Mouse (Mus musculus) midbrain, embryonic 13.5 days (tissue): ENCODE measurements at regions not wholly inside any gene's neighbourhood (a gene's known extent, or its start where the extent isn't known, plus 50 kb on each side); places are given as distances from the start of the nearest gene placed in this dataset.

Source experiments
- ATAC-seq: fragments of 200-750 bp; cut with Nextera tagmentation; 2 replicates; pipeline ENCODE4 v1.8.0; 2017; ENCODE audit warnings: mild to moderate bottlenecking, moderate TSS enrichment, moderate library complexity
- H3K27ac ChIP-seq: fragments of 300-500 bp; sonication (generic); 2 replicates; pipeline ENCODE4 v1.5.1; 2015; ENCODE audit warnings: inconsistent platforms, mild to moderate bottlenecking, moderate library complexity
- H3K27me3 ChIP-seq: fragments of 300-500 bp; sonication (generic); 2 replicates; pipeline ENCODE4 v1.6.1; 2015; ENCODE audit warnings: mild to moderate bottlenecking, inconsistent platforms
- H3K36me3 ChIP-seq: fragments of 300-500 bp; sonication (generic); 2 replicates; pipeline ENCODE4 v1.6.1; 2015; ENCODE audit warnings: mild to moderate bottlenecking, inconsistent platforms
- H3K4me1 ChIP-seq: fragments of 300-500 bp; sonication (generic); replicated peaks from 2 replicates; pipeline ENCODE4 v1.6.1; 2015; ENCODE audit warnings: inconsistent platforms
- H3K4me2 ChIP-seq: fragments of 300-500 bp; sonication (generic); replicated peaks from 2 replicates; pipeline ENCODE4 v1.6.1; 2015; ENCODE audit warnings: moderate library complexity, mild to moderate bottlenecking, inconsistent platforms
- H3K4me3 ChIP-seq: fragments of 300-500 bp; sonication (generic); replicated peaks from 2 replicates; pipeline ENCODE4 v1.5.1; 2015; ENCODE audit warnings: mild to moderate bottlenecking, inconsistent platforms
- H3K9ac ChIP-seq: fragments of 300-500 bp; sonication (generic); replicated peaks from 2 replicates; pipeline ENCODE4 v1.6.1; 2015; ENCODE audit warnings: mild to moderate bottlenecking, inconsistent platforms
- H3K9me3 ChIP-seq: fragments of 300-500 bp; sonication (generic); 2 replicates; pipeline ENCODE4 v1.6.1; 2016; ENCODE audit warnings: mild to moderate bottlenecking, inconsistent platforms
- WGBS: fragments of 180-500 bp; shearing (Covaris S2); methylation state at CpG from one replicate; pipeline ENCODE4 v1.1.7; 2015; 5-methylcytosine and 5-hydroxymethylcytosine counted together

DNA sequence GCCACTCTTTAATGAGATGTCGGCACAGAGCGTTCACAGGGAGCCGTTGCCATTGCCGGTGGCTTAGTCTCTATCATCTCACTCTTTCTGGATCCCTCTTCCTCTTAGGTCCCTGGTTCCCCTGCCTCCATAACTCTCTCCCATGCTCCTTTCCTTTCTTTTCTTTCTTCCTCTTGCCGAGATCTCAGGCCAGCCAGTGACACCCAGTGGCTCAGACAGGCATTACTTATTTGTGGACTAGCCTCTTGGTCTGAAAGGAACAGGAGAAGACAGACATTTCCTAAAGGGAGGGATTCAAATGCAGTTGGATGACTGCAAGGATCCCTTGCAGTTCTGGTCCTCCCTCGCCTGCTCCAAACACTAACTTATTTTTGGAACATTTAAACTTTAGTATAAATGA lies 180.5 kb upstream of the Ado start:
- no peak overlapping the region for H3K4me2 ChIP-seq
- 60% methylated on average over 6 of the region's 6 CpGs for WGBS
- no peaks in the 10 kb centered on the region for H3K9me3 ChIP-seq
- no peaks in the 10 kb centered on the region for H3K36me3 ChIP-seq
- H3K27me3 ChIP-seq, result no peaks in the 10 kb centered on the region
- H3K4me3 ChIP-seq, result no peak overlapping the region
- H3K9ac ChIP-seq, result no peak overlapping the region
- H3K4me1 ChIP-seq, result no peaks in the 10 kb centered on the region
- H3K27ac ChIP-seq, result no peak overlapping the region
- ATAC-seq, result peak; percentile 30; the same call in 1 of the 2 replicates

DNA sequence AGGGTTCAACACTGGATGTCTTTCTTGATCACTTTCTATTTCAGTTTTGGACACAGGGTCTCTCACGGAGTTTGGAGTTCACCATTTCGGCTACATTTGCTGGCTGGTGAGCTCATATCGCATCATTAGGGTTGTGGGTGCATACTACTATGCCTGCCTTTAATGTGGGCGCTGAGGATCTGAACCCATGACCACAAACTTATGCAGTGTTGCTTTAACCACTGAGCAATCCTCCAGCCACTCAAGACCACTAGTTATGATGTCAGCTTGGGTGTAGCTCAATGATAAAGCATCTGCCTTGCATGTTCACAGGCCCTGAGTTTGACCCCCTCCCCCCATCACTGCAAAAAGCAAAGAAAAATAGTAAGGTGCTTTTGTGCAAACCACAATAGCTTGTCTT lies 178.8 kb upstream of the Ado start:
- Histone ChIP-seq H3K4me1 (no peaks in the 10 kb centered on the region), H3K9ac (no peak overlapping the region)
- 91% methylated on average over 4 of the region's 4 CpGs for WGBS

DNA sequence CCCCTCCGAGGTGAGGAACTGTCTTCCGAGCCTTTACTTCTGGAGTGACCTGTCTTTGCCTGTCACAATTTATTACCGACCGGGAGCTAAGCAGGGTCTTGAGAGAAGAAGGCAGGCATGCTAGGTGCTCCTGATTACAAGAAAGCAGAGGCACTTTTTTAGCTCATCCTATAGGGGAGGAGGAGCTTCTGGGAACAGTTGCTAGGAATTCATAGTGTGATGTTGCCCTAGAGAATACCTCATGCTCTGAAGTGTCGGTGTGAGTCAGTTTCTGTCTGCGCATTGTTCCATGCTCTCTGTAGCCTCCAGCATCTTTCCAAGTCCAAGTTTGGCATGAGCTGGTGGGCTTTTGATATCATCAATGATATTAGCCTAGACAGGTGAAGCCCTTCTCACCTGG lies 178.0 kb upstream of the Ado start:
- Histone ChIP-seq H3K27me3 (no peaks in the 10 kb centered on the region), H3K9me3 (no peaks in the 10 kb centered on the region), H3K4me1 (no peaks in the 10 kb centered on the region), H3K9ac (no peak overlapping the region), H3K36me3 (no peaks in the 10 kb centered on the region), H3K27ac (no peak overlapping the region), H3K4me2 (no peak overlapping the region), H3K4me3 (no peak overlapping the region)
- ATAC-seq, result no peak
- WGBS, result 93% methylated on average over 6 of the region's 6 CpGs

More for the DNA sequence above, 178.8 kb upstream of the Ado start:
- no peaks in the 10 kb centered on the region for H3K27me3 ChIP-seq
- no peak for ATAC-seq
- no peak overlapping the region for H3K4me2 ChIP-seq
- no peak overlapping the region for H3K27ac ChIP-seq
- no peaks in the 10 kb centered on the region for H3K9me3 ChIP-seq
- H3K4me3 ChIP-seq, result no peak overlapping the region
- no peaks in the 10 kb centered on the region for H3K36me3 ChIP-seq

DNA sequence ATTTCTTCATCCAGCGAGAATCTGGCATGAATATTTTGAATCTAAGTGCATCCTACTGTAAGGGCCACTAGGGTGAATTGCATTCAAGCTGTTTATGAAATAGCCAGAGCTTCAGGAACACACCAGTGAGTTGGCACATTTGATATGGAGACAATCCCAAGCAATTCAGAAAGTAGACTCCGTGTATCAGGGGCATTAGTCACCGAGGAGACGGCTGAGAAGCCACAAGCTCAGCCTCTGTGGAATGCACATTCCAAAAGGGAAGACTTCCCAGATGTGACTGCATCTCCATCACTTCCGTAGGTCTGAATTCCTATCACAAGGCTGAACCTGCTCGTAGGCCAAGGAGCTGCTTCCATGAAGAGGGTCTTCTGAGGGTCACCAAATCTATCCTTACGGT lies 177.6 kb upstream of the Ado start:
- Histone ChIP-seq H3K36me3 (no peaks in the 10 kb centered on the region), H3K27ac (no peak overlapping the region), H3K4me2 (no peak overlapping the region), H3K4me1 (no peaks in the 10 kb centered on the region), H3K9me3 (no peaks in the 10 kb centered on the region), H3K4me3 (no peak overlapping the region), H3K9ac (no peak overlapping the region), H3K27me3 (no peaks in the 10 kb centered on the region)
- 77% methylated on average over 7 of the region's 7 CpGs for WGBS
- no peak for ATAC-seq

DNA sequence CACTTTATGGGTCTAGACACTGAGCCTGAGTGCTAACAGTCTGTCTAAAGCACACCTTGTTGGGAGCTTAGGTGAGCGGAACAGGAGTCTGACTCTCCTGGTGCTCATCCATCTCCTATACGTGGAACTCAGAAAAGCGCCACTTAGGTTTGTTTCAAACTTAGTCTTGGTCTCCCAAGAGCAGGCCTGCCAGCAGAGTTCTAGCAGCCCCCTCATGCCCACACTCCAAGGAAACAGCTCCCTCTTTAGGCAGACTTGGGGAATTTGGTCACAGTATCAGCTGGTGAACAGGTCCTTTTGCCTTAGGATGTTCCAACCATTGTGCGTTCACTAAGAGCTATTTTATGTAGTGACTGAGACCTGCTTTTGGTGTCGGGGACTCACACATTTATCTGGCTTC lies 173.0 kb upstream of the Ado start:
- H3K27me3 ChIP-seq, result no peaks in the 10 kb centered on the region
- no peak overlapping the region for H3K4me3 ChIP-seq
- 44% methylated on average over 5 of the region's 5 CpGs for WGBS
- H3K9ac ChIP-seq, result no peak overlapping the region
- H3K36me3 ChIP-seq, result no peaks in the 10 kb centered on the region
- no peaks in the 10 kb centered on the region for H3K4me1 ChIP-seq
- H3K27ac ChIP-seq, result no peak overlapping the region
- no peak overlapping the region for H3K4me2 ChIP-seq
- H3K9me3 ChIP-seq, result no peaks in the 10 kb centered on the region
- ATAC-seq, result 0 out of 2 replicates have a peak, but pooled peaks have one; percentile 40

DNA sequence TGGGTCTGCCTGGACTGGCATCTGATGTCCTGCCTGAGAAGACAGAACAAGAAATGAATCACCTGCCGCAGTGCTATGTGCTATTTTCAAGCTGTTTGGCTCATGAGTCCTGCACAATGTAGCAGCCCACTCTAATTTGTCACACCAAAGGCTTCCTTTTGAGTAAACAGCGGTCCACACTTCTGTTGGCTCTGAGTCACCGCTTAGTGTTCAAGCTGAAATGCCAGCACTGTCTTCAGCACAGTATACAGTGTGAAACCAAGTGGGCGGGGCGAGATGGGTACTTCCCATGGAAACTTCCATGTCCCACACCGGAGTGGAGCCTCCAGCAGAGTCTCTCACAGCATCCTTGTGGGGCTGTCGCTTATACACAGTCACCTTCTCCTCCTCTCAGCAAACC lies 168.8 kb upstream of the Ado start:
- H3K27me3 ChIP-seq, result no peaks in the 10 kb centered on the region
- no peaks in the 10 kb centered on the region for H3K4me1 ChIP-seq
- H3K9me3 ChIP-seq, result no peaks in the 10 kb centered on the region
- no peak overlapping the region for H3K9ac ChIP-seq
- no peak overlapping the region for H3K4me3 ChIP-seq
- H3K27ac ChIP-seq, result no peak overlapping the region
- no peaks in the 10 kb centered on the region for H3K36me3 ChIP-seq
- H3K4me2 ChIP-seq, result no peak overlapping the region
- no peak for ATAC-seq
- 94% methylated on average over 7 of the region's 7 CpGs for WGBS

DNA sequence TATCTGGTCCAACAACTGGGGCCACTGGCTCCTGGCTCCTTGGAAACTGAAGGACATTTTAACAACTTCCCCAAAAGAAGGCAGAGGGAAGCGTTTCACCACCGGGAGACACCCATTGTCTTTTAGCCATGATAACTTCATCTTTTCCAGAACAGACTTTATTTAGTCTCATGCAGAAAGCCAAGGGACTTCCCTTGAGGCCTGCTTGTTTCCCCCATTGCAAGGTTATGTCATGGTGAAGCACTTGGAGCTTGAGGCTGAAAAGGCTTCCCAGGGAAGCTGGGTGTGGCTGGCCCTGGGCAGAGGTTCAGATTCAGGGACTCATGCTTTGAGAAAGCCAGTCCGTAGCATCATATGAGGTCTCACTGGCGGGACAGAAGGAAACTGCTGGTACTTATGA lies 166.3 kb upstream of the Ado start:
- Histone ChIP-seq H3K4me2 (no peak overlapping the region), H3K27me3 (no peaks in the 10 kb centered on the region), H3K9ac (no peak overlapping the region), H3K9me3 (0 out of 2 replicates have a peak, but pooled peaks cover 3% of the 10 kb centered on the region), H3K4me1 (no peaks in the 10 kb centered on the region), H3K27ac (no peak overlapping the region), H3K36me3 (no peaks in the 10 kb centered on the region), H3K4me3 (no peak overlapping the region)
- 85% methylated on average over 4 of the region's 4 CpGs for WGBS
- ATAC-seq, result no peak

DNA sequence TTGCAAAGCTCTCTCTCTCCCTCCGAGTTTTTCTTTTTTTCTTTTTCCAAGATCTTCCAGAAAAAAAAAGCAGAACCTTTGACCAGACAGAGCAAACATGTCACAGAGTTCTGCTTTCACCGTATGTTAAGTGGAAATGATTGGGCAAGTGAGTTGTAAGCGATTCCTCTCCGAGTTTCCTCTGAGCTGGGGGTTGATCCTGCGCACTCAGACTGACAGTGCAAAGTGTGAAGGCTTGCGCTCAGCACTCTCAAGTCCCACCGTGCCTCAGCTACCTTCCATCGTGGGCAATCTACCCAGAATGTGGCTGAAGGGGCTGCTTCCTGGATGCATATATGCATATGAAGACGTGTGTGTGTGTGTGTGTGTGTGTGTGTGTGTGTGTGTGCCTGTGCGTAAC lies 164.3 kb upstream of the Ado start:
- no peak overlapping the region for H3K4me3 ChIP-seq
- no peak for ATAC-seq
- WGBS, result 92% methylated on average over 10 of the region's 10 CpGs

DNA sequence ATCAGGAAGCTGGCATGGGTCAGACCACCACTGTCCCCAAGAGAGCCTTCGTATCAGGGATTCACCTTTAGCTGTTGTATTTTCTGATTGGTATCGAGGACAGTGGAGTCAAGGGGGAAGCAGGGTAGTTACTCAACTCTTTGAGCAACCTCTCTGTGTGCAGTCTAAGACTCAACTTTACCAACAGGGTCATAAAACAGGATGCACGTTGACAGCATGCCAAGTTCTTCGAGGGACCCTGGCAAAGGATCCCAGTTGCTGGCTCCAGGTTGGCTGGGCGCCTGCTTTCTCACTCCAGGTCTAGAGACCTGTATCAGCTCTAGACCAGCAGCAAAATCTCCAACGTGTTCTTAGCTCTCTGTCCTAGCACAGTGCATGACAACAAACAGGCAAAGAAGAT lies 163.9 kb upstream of the Ado start:
- Histone ChIP-seq H3K9me3 (0 out of 2 replicates have a peak, but pooled peaks cover 3% of the 10 kb centered on the region), H3K4me2 (no peak overlapping the region), H3K9ac (no peak overlapping the region), H3K27me3 (no peaks in the 10 kb centered on the region), H3K4me1 (no peaks in the 10 kb centered on the region), H3K27ac (no peak overlapping the region), H3K36me3 (no peaks in the 10 kb centered on the region), H3K4me3 (no peak overlapping the region)
- ATAC-seq, result no peak
- 87% methylated on average over 6 of the region's 6 CpGs for WGBS

More for the DNA sequence above, 164.3 kb upstream of the Ado start:
- no peaks in the 10 kb centered on the region for H3K4me1 ChIP-seq
- no peak overlapping the region for H3K9ac ChIP-seq
- H3K27ac ChIP-seq, result no peak overlapping the region
- H3K27me3 ChIP-seq, result no peaks in the 10 kb centered on the region
- H3K4me2 ChIP-seq, result no peak overlapping the region
- 0 out of 2 replicates have a peak, but pooled peaks cover 3% of the 10 kb centered on the region for H3K9me3 ChIP-seq
- no peaks in the 10 kb centered on the region for H3K36me3 ChIP-seq

DNA sequence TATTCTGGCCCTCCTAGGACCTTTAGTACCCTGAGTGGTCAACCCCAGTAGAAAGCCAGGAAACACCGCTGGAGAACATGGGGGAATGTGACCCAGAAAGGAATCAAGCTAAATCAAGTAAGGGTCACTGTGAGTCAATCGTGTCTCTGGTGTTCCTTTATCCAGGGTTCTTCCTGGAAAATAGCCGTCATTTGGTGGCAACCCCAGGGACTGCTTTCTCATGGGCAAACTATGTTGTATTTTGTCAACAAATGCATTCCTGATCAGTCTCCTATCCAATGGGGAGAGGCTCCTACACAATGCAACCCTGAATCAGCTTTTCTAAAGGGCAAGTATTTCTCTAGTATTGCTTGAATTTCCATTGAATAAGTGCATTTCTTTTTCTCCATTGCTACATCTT lies 163.2 kb upstream of the Ado start:
- WGBS, result 93% methylated on average over 3 of the region's 3 CpGs
- H3K9ac ChIP-seq, result no peak overlapping the region
- ATAC-seq, result no peak

DNA sequence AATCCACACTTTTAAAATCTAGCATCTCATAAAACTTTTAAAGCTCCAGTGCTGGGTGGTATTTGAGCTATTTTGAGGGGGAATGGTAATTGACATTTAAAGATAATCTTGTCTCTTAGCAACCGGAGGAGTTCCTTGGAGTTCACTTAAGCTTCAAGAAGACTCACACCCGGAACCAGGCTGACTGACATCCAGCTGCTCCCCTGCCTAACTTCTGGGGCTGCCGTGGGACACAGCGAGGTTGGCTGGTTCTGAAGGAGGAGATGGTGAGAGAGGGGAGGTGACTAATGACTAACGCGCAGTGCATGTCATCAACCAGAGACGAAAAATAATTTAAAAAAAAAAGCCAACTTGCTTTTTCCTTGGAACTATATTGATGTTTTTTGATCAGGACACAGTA lies 157.7 kb upstream of the Ado start:
- H3K4me2 ChIP-seq, result no peak overlapping the region
- no peak overlapping the region for H3K4me3 ChIP-seq
- H3K9me3 ChIP-seq, result no peaks in the 10 kb centered on the region
- no peaks in the 10 kb centered on the region for H3K27me3 ChIP-seq
- no peaks in the 10 kb centered on the region for H3K36me3 ChIP-seq
- WGBS, result 59% methylated on average over 7 of the region's 7 CpGs
- no peak overlapping the region for H3K27ac ChIP-seq
- no peak for ATAC-seq
- H3K9ac ChIP-seq, result no peak overlapping the region
- no peaks in the 10 kb centered on the region; the same call in 1 of the 2 replicates for H3K4me1 ChIP-seq

More for the DNA sequence above, 163.2 kb upstream of the Ado start:
- Histone ChIP-seq H3K4me3 (no peak overlapping the region), H3K9me3 (0 out of 2 replicates have a peak, but pooled peaks cover 3% of the 10 kb centered on the region), H3K4me2 (no peak overlapping the region), H3K36me3 (no peaks in the 10 kb centered on the region), H3K27ac (no peak overlapping the region), H3K27me3 (no peaks in the 10 kb centered on the region), H3K4me1 (no peaks in the 10 kb centered on the region)

DNA sequence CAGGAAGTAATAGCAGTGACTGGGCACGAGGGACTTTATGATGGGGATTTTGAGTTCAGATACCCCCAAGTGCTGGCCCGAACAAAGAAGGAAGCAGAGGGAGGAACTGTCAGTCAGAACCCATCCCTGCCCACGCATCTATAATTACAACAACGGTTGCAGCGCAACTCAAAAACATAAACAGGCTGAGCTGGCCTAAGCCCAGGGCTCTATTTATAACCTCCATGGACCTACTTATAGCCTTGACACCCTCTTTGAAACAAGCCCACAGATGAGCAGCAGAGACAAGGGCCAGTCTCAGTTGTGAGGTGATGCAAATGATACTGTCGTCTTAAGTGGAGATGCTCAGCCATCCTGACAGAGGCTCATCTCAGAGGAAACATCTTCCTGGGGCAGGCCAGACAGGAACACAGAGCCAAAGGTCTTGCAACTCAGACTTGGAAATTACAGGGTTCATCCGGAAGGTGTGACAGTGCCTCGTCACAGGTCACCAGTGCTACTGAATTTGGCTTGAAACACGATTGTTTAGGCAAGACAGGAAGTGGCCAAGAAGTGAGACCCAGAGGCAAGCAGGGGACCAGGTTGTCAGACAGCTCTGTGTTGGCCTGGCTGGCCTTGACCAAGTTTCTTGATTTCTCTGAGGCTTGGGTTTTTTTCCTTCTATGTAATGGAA lies 154.2 kb upstream of the Ado start:
- no peak overlapping the region for H3K9ac ChIP-seq
- H3K27ac ChIP-seq, result no peak overlapping the region
- no peaks in the 10 kb centered on the region; the same call in 1 of the 2 replicates for H3K4me1 ChIP-seq
- ATAC-seq, result no peak
- 77% methylated on average over 9 of the region's 9 CpGs for WGBS
- H3K36me3 ChIP-seq, result no peaks in the 10 kb centered on the region
- H3K27me3 ChIP-seq, result no peaks in the 10 kb centered on the region
- H3K4me3 ChIP-seq, result no peak overlapping the region
- no peak overlapping the region for H3K4me2 ChIP-seq
- H3K9me3 ChIP-seq, result no peaks in the 10 kb centered on the region
